Mouse (Mus musculus): ENCODE measurements around the gene Bcar1. TPM values are rescaled to one million over a fixed set of nuclear protein-coding genes. Genes with fewer than 3 reads are reported as not detected.

The Bcar1 gene
- total RNA-seq (2021), result 10 to 100 TPM; 47.5 to 53.7 TPM
- long read RNA-seq, experiment 1, transcript Bcar1-203 (7 exons, 3,116 nt), result minor isoform, 17 of 70 reads
- long read RNA-seq, experiment 1, transcript Bcar1-201 (7 exons, 3,142 nt), result major isoform, 32 of 70 reads
- long read RNA-seq, experiment 1, partial matches to known transcripts, result 16 of 70 reads
- long read RNA-seq, experiment 1, other reads (novel, unspliced or antisense), result 5 of 70 reads
- long read RNA-seq, experiment 2, transcript Bcar1-203 (7 exons, 3,116 nt), result minor isoform, 18 of 77 reads
- long read RNA-seq, experiment 2, transcript Bcar1-201 (7 exons, 3,142 nt), result major isoform, 43 of 77 reads
- long read RNA-seq, experiment 2, partial matches to known transcripts, result 15 of 77 reads
- long read RNA-seq, experiment 2, other reads (novel, unspliced or antisense), result 0 of 77 reads

- intact Hi-C loops (cut with DNase I), result no loop called here
- peak in 1 of 2 experiments; percentile 78 for DNase-seq (ENCODE audit: low spot score in 2 of 2)
These were observed at the start of gene Bcar1 for GRCm38 (mm10) chr8:111743792-111744696. Bcar1 (minus strand) TSS chr8:111743809.

DNA sequence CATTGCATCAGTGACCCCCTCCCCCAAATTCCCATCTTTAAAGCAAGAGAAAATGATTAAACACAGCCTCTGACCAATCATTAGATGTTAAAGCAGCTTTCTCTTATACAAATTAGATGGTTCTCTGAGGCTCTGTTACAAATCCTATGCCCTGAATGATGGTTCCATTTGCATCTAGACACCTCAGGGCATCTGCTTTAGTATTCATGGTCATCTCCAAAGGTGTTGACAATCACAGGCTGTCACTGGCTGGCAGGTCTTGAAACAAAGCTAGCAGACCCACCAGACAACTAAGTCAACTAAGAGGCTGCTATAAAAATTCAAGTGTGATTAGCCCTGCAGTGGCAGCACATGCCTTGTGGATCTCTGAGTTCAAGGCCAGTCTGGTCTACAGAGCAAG lies 46.0 kb upstream of the Bcar1 start:
- no peak for DNase-seq (ENCODE audit: low spot score in 2 of 2)
- intact Hi-C loops (cut with DNase I), result no loop called here

GRCm38 (mm10) chr8:111789200-111789599 lies 45.6 kb upstream of the Bcar1 start:
- intact Hi-C loops (cut with DNase I), result no loop called here
- no peak for DNase-seq (ENCODE audit: low spot score in 2 of 2)

- no peak for DNase-seq (ENCODE audit: low spot score in 2 of 2)
- intact Hi-C loops (cut with DNase I), result no loop called here
These were observed 44.9 kb upstream of the Bcar1 start for GRCm38 (mm10) chr8:111788497-111788896.

DNA sequence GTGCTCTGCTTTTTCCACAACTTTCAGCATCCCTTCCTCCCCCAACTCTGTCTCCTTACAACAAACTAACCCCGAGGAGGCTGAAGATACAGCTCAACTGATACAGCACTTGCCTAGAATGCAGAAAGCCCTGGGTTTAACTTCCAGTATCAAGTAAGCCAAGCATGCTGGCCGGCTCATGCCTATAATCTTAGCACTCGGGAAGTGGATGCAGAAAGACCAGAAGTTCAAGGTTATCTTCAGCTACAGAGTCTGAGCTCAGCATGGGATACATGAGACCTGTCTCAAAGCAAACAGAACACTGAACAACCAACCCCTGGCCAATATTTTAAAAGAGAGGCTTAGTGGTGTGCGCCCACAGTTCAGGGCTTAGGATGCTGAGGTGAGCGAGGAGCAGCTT lies 44.5 kb upstream of the Bcar1 start:
- intact Hi-C loops (cut with DNase I), result no loop called here
- no peak for DNase-seq (ENCODE audit: low spot score in 2 of 2)

GRCm38 (mm10) chr8:111787683-111788082 lies 44.1 kb upstream of the Bcar1 start:
- intact Hi-C loops (cut with DNase I), result no loop called here
- no peak for DNase-seq (ENCODE audit: low spot score in 2 of 2)

GRCm38 (mm10) chr8:111786701-111787588 lies 43.3 kb upstream of the Bcar1 start:
- DNase-seq (ENCODE audit: low spot score in 2 of 2), result no peak
- intact Hi-C loops (cut with DNase I), result no loop called here

DNA sequence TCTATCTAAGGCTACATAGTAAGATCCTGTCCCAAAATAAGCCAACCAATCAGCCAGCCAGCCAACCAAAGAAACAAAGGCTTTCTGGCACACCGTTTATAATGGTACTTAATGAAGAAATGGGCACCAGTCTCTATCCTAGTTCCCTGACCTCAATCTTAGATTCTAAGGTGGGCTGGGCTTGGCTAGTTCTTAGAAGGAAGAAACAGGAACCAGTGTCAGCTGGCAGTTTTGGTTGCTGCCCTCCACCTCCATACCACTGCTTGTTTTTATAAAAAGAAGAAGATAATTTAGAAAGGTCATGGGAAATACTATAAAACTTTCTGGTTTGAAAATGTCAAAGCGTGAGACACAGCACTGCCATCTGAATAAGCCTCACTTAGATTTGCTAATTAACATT lies 42.5 kb upstream of the Bcar1 start:
- DNase-seq (ENCODE audit: low spot score in 2 of 2), result no peak
- intact Hi-C loops (cut with DNase I), result no loop called here

- intact Hi-C loops (cut with DNase I), result no loop called here
- no peak for DNase-seq (ENCODE audit: low spot score in 2 of 2)
These were observed 39.2 kb upstream of the Bcar1 start for GRCm38 (mm10) chr8:111782671-111783394.

DNA sequence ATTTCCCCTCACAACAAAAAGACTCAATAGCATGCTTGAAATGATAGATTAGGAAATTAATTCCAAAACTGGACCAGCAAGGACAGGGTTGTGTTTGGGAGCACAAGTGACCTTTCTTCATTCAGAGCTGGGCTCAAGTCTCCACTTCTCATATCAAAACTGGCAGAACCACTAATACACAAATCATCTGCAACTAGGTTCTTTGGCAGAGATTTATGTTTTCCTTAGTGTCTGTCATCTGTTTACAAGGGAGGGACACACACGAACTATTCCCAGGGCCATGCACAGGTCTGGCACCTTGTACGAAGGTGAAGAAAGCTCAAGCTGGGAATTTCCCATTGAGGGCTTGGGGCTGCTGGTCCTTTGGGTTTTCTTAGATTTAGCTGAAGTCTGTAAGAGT lies 38.6 kb upstream of the Bcar1 start:
- no peak for DNase-seq (ENCODE audit: low spot score in 2 of 2)
- intact Hi-C loops (cut with DNase I), result no loop called here

- no peak for DNase-seq (ENCODE audit: low spot score in 2 of 2)
- intact Hi-C loops (cut with DNase I), result no loop called here
These were observed 37.3 kb upstream of the Bcar1 start for GRCm38 (mm10) chr8:111780697-111781424.

- DNase-seq (ENCODE audit: low spot score in 2 of 2), result no peak
- intact Hi-C loops (cut with DNase I), result no loop called here
These were observed 36.1 kb upstream of the Bcar1 start for GRCm38 (mm10) chr8:111779690-111780089.

DNA sequence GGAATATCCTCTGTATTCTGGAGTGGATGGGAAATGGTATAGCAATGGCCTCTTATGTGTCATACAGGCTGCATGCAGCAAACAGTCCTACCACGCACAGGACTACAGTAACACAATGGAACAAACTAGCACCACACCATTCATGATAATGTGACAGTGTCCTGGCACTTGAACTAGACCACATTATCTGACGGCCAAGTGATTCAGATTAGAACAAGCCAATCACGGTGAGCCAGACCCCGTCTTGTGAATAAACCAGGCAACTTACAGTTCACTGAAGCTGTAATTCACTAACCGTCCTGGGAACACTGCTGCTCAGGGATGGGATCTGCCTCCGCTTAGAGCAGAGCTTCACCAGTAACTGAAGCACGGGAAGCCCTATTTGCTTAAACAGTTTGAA lies 35.2 kb upstream of the Bcar1 start:
- peak in 1 of 2 experiments; percentile 16 for DNase-seq (ENCODE audit: low spot score in 2 of 2)
- intact Hi-C loops (cut with DNase I), result no loop called here

DNA sequence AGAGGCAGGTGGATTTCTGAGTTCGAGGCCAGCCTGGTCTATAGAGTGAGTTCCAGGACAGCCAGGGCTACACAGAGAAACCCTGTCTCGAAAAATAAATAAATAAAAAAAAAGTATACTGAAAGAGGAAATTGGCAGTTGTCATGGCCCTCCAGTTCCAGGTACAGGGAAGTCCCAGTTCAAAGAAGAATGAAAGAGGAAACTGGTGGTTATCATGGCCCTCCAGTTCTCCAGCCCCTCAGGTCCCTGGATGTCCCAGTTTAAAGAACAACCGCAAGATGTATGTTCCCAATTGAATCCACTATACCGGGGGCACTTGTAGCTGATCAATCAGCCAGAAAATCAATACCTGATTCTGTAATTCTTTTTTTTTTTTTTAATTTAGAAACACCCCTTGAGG lies 32.9 kb upstream of the Bcar1 start:
- no peak for DNase-seq (ENCODE audit: low spot score in 2 of 2)
- intact Hi-C loops (cut with DNase I), result no loop called here

DNA sequence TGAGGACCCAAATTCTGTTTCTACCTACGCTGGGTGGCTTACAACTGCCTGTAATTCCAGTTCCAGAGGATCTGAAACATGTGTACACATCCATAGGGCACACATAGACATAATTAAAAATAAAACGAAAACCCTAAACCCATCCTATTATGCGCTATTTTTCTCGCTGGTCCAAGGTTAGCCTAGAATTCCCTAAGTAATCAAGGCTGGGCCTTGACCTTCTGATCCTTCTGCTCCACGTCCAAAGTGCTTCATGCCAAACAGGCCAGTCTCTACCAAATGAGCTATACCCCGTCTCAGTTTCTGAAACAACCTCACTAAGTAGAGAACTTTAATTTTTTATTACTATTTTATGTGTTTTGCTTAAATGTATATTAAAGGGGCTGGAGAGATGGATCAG lies 32.2 kb upstream of the Bcar1 start:
- intact Hi-C loops (cut with DNase I), result no loop called here
- DNase-seq (ENCODE audit: low spot score in 2 of 2), result no peak

DNA sequence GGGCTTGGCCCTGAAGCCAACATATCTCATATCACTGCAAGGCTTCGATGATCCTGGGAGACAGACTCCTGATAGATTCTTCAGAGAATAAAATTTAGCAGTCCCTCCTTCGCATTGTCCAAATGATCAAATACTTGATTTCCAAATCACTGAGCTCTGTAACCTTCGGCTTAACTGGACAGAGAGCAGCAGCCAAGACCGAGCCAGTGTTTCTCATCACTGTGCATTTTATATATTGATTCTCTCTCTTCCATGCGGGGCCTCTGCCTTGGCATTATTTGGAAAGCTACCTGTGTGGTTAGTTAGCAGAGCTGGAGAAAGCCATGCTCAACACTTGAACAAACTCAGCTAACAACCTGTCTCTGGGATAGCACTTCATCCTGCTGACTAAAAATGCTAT lies 29.9 kb upstream of the Bcar1 start:
- DNase-seq (ENCODE audit: low spot score in 2 of 2), result no peak
- intact Hi-C loops (cut with DNase I), result no loop called here

GRCm38 (mm10) chr8:111773057-111773456 lies 29.4 kb upstream of the Bcar1 start:
- intact Hi-C loops (cut with DNase I), result no loop called here
- DNase-seq (ENCODE audit: low spot score in 2 of 2), result no peak

DNA sequence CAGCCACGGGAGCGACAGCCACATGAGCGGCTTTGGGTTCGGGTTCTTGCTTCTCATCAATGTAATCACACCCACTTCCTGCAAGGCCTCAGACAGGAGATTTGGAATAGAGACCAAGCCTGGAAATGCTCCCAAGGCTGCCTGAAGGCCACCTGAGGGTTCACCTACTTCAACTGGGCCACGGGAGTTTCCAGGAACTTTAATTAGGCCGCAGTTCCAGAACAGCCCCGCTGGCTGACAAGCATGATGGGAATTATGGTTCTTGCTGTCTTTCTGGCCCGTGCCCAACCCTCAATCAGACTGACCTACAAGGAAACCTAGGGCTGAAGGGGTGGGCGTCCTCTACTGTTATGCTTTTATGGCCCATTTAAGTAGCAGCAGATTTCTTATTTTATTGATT lies 28.5 kb upstream of the Bcar1 start:
- intact Hi-C loops (cut with DNase I), result no loop called here
- no peak for DNase-seq (ENCODE audit: low spot score in 2 of 2)
